Mouse (Mus musculus) stomach, embryonic 16.5 days (tissue): ENCODE results near the gene Tbc1d21. TPM values are rescaled to one million over a fixed set of nuclear protein-coding genes. Genes with fewer than 3 reads are reported as not detected.

ENCODE experiments used
- ATAC-seq: fragments of 200-750 bp; cut with Nextera tagmentation; 2 replicates; pipeline ENCODE4 v1.8.0; 2017; ENCODE audit warnings: moderate number of reproducible peaks, moderate TSS enrichment; ENCODE audit not compliant: insufficient read depth, low FRiP score
- H3K27ac ChIP-seq: fragments of 300-500 bp; sonication (generic); 2 replicates; pipeline ENCODE4 v1.5.1; 2014; ENCODE audit warnings: low read length
- H3K27me3 ChIP-seq: fragments of 300-500 bp; sonication (generic); 2 replicates; pipeline ENCODE4 v1.6.1; 2014; ENCODE audit warnings: low read length, control low read depth, mixed read lengths; ENCODE audit not compliant: control insufficient read depth, insufficient read depth
- H3K36me3 ChIP-seq: fragments of 300-500 bp; sonication (generic); 2 replicates; pipeline ENCODE4 v1.6.1; 2014; ENCODE audit warnings: low read length; ENCODE audit not compliant: control insufficient read depth, insufficient read depth
- H3K4me1 ChIP-seq: fragments of 300-500 bp; sonication (generic); 2 replicates; pipeline ENCODE4 v1.6.1; 2014; ENCODE audit warnings: low read length, control low read depth, mixed read lengths; ENCODE audit not compliant: control insufficient read depth, insufficient read depth
- H3K4me2 ChIP-seq: fragments of 300-500 bp; sonication (generic); 2 replicates; pipeline ENCODE4 v1.6.1; 2014; ENCODE audit warnings: low read depth, low read length, mixed read lengths
- H3K4me3 ChIP-seq: fragments of 300-500 bp; sonication (generic); replicated peaks from 2 replicates; pipeline ENCODE4 v1.5.1; 2014; ENCODE audit warnings: mild to moderate bottlenecking, low read length
- H3K9ac ChIP-seq: fragments of 300-500 bp; sonication (generic); 2 replicates; pipeline ENCODE4 v1.6.1; 2014; ENCODE audit warnings: low read length
- H3K9me3 ChIP-seq: fragments of 300-500 bp; sonication (generic); replicated peaks from 2 replicates; pipeline ENCODE4 v1.6.1; 2016; ENCODE audit warnings: low read length, control low read depth; ENCODE audit not compliant: control insufficient read depth
- WGBS: fragments of 180-500 bp; shearing (Covaris S2); extraction: QIAGEN DNeasy Blood & Tissue Kit; methylation state at CpG from one replicate; pipeline ENCODE4 v1.1.7; 2014; 5-methylcytosine and 5-hydroxymethylcytosine counted together
- polyA plus RNA-seq: library from polyadenylated mRNA; unstranded; fragments of >200 nt; fragmentation: Nextera tagmentation; extraction: Ambion mirVana; gene quantifications from 2 replicates; pipeline ENCODE4 v1.2.1, GENCODE M21; 2015

Tbc1d21 gene
- 0.12 TPM in 1 of 2 replicates, not detected in the other for polyA plus RNA-seq

GRCm38 (mm10) chr9:58370355-58370754, at the start of gene Tbc1d21:
Gene Tbc1d21, minus strand, starts transcription at chr9:58370455.
- no peaks in the 10 kb centered on the region for H3K36me3 ChIP-seq
- WGBS: 86% methylated on average over 1 of the region's 1 CpGs

GRCm38 (mm10) chr9:58411556-58411955, 41.3 kb upstream of the Tbc1d21 start:
- no peak for ATAC-seq
- Histone ChIP-seq H3K4me3 (no peak overlapping the region), H3K4me2 (no peak overlapping the region), H3K36me3 (no peaks in the 10 kb centered on the region), H3K4me1 (no peaks in the 10 kb centered on the region), H3K27ac (no peak overlapping the region), H3K27me3 (no peaks in the 10 kb centered on the region), H3K9ac (no peak overlapping the region), H3K9me3 (no peaks in the 10 kb centered on the region)
- WGBS: 70% methylated on average over 9 of the region's 9 CpGs

More at GRCm38 (mm10) chr9:58370355-58370754, at the start of gene Tbc1d21:
- H3K27me3 ChIP-seq: no peaks in the 10 kb centered on the region
- no peaks in the 10 kb centered on the region for H3K9me3 ChIP-seq
- no peak for ATAC-seq
- no peak within 1 kb of the TSS for H3K4me3 ChIP-seq
- no peaks in the 10 kb centered on the region for H3K4me1 ChIP-seq
- H3K27ac ChIP-seq: no peak within 1 kb of the TSS
- H3K9ac ChIP-seq: no peak within 1 kb of the TSS
- no peak within 1 kb of the TSS for H3K4me2 ChIP-seq

- Histone ChIP-seq H3K4me3 (no peak overlapping the region), H3K27ac (no peak overlapping the region), H3K4me2 (no peak overlapping the region), H3K4me1 (no peaks in the 10 kb centered on the region), H3K36me3 (no peaks in the 10 kb centered on the region), H3K9ac (no peak overlapping the region), H3K9me3 (no peaks in the 10 kb centered on the region), H3K27me3 (no peaks in the 10 kb centered on the region)
- 57% methylated on average over 4 of the region's 4 CpGs for whole genome bisulfite sequencing
- ATAC-seq: no peak
These were observed 39.9 kb upstream of the Tbc1d21 start for GRCm38 (mm10) chr9:58410057-58410735.

- no peaks in the 10 kb centered on the region for H3K9me3 ChIP-seq
- no peak overlapping the region for H3K4me3 ChIP-seq
- no peaks in the 10 kb centered on the region for H3K36me3 ChIP-seq
- no peaks in the 10 kb centered on the region for H3K27me3 ChIP-seq
- 64% methylated on average over 2 of the region's 2 CpGs for whole genome bisulfite sequencing
- no peak overlapping the region for H3K9ac ChIP-seq
- no peaks in the 10 kb centered on the region for H3K4me1 ChIP-seq
- ATAC-seq: no peak
- H3K27ac ChIP-seq: no peak overlapping the region
- no peak overlapping the region for H3K4me2 ChIP-seq
These were observed 39.0 kb upstream of the Tbc1d21 start for GRCm38 (mm10) chr9:58409247-58409646.

- Histone ChIP-seq H3K4me1 (no peaks in the 10 kb centered on the region), H3K4me3 (no peak overlapping the region), H3K9ac (no peak overlapping the region), H3K27ac (no peak overlapping the region), H3K36me3 (no peaks in the 10 kb centered on the region), H3K4me2 (no peak overlapping the region), H3K9me3 (no peaks in the 10 kb centered on the region), H3K27me3 (no peaks in the 10 kb centered on the region)
- ATAC-seq: no peak
- 29% methylated on average over 4 of the region's 4 CpGs for WGBS
These were observed 34.2 kb upstream of the Tbc1d21 start for GRCm38 (mm10) chr9:58404412-58404811.

- H3K36me3 ChIP-seq: no peaks in the 10 kb centered on the region
- H3K4me2 ChIP-seq: no peak overlapping the region
- no peak overlapping the region for H3K27ac ChIP-seq
- WGBS: 85% methylated on average over 6 of the region's 6 CpGs
- no peaks in the 10 kb centered on the region for H3K9me3 ChIP-seq
- no peak for ATAC-seq
- no peaks in the 10 kb centered on the region for H3K4me1 ChIP-seq
- H3K4me3 ChIP-seq: no peak overlapping the region
- no peaks in the 10 kb centered on the region for H3K27me3 ChIP-seq
- no peak overlapping the region for H3K9ac ChIP-seq
These were observed 31.3 kb upstream of the Tbc1d21 start for GRCm38 (mm10) chr9:58401371-58402082.

GRCm38 (mm10) chr9:58399609-58400008, 29.4 kb upstream of the Tbc1d21 start:
- H3K4me2 ChIP-seq: no peak overlapping the region
- ATAC-seq: no peak
- H3K36me3 ChIP-seq: no peaks in the 10 kb centered on the region
- no peak overlapping the region for H3K9ac ChIP-seq
- no peaks in the 10 kb centered on the region for H3K4me1 ChIP-seq
- 16% methylated on average over 5 of the region's 5 CpGs for WGBS
- no peak overlapping the region for H3K4me3 ChIP-seq
- H3K27me3 ChIP-seq: no peaks in the 10 kb centered on the region
- H3K27ac ChIP-seq: no peak overlapping the region
- H3K9me3 ChIP-seq: no peaks in the 10 kb centered on the region

GRCm38 (mm10) chr9:58394605-58395004, 24.4 kb upstream of the Tbc1d21 start:
- Histone ChIP-seq H3K4me1 (no peaks in the 10 kb centered on the region), H3K27ac (no peak overlapping the region), H3K36me3 (no peaks in the 10 kb centered on the region), H3K4me3 (no peak overlapping the region), H3K9ac (no peak overlapping the region), H3K27me3 (no peaks in the 10 kb centered on the region), H3K4me2 (no peak overlapping the region), H3K9me3 (no peaks in the 10 kb centered on the region)
- 80% methylated on average over 8 of the region's 8 CpGs for WGBS
- no peak for ATAC-seq

- Histone ChIP-seq H3K27ac (no peak overlapping the region), H3K9me3 (no peaks in the 10 kb centered on the region), H3K27me3 (no peaks in the 10 kb centered on the region), H3K4me3 (no peak overlapping the region), H3K36me3 (no peaks in the 10 kb centered on the region), H3K4me1 (no peaks in the 10 kb centered on the region), H3K9ac (no peak overlapping the region), H3K4me2 (no peak overlapping the region)
- no peak for ATAC-seq
- WGBS: 38% methylated on average over 1 of the region's 1 CpGs
These were observed 23.6 kb upstream of the Tbc1d21 start for GRCm38 (mm10) chr9:58393875-58394274.
